Mouse (Mus musculus) CH12.LX (cell line): ENCODE measurements around the gene Gss. TPM values are rescaled to one million over a fixed set of nuclear protein-coding genes. Genes with fewer than 3 reads are reported as not detected.

ENCODE experiments used
- DNase-seq: peaks from one replicate; pipeline ENCODE4 v3.0.0-alpha.2; 2013; ENCODE audit errors: extremely low read depth
- H3K27ac ChIP-seq: 2 replicates; pipeline ENCODE4 v1.5.1; 2012; ENCODE audit warnings: low read depth, mild to moderate bottlenecking, control low read depth, moderate library complexity; ENCODE audit not compliant: insufficient read depth
- H3K27me3 ChIP-seq: replicated peaks from 2 replicates; pipeline ENCODE3; 2012; ENCODE audit warnings: inconsistent platforms
- H3K36me3 ChIP-seq, 2 experiments: replicated peaks in 1 of 2; 2 replicates each; pipeline versions ENCODE3 to v1.6.1; 2012; ENCODE audit warnings: inconsistent platforms in 1 of 2, low read length in 1 of 2, mild to moderate bottlenecking in 1 of 2, mixed read lengths in 1 of 2, moderate library complexity in 1 of 2; ENCODE audit not compliant: control insufficient read depth in 1 of 2, insufficient read depth in 1 of 2
- H3K4me1 ChIP-seq, 2 experiments: 2 replicates each; pipeline ENCODE4 v1.6.1; 2012; ENCODE audit warnings: inconsistent platforms in 1 of 2, moderate library complexity in 1 of 2; ENCODE audit not compliant: insufficient read depth in 2 of 2, control insufficient read depth in 1 of 2
- H3K4me2 ChIP-seq: 2 replicates; pipeline ENCODE4 v1.6.1; 2012; ENCODE audit warnings: low read depth, mild to moderate bottlenecking, control low read depth; ENCODE audit not compliant: poor library complexity, insufficient read depth, severe bottlenecking
- H3K4me3 ChIP-seq, 3 experiments: fragments of 150-350 bp in 1 of 3; sonication (generic) in 1 of 3; replicated peaks in 1 of 3; 2 replicates each; pipeline versions ENCODE3 to v1.5.1; 2011 to 2012; ENCODE audit warnings: low read depth in 2 of 3, low read length in 2 of 3, mild to moderate bottlenecking in 2 of 3, moderate library complexity in 2 of 3, control low read depth in 1 of 3, improper control_type of control experiment in 1 of 3, inconsistent platforms in 1 of 3, mixed read lengths in 1 of 3; ENCODE audit not compliant: poor library complexity in 1 of 3
- H3K79me2 ChIP-seq: replicated peaks from 2 replicates; pipeline ENCODE4 v1.6.1; 2012; ENCODE audit warnings: mild to moderate bottlenecking, moderate library complexity; ENCODE audit not compliant: control insufficient read depth, poor library complexity, insufficient read depth, severe bottlenecking; ENCODE audit errors: extremely low read depth
- H3K9ac ChIP-seq: 2 replicates; pipeline ENCODE4 v1.6.1; 2012; ENCODE audit warnings: low read depth, mild to moderate bottlenecking, control low read depth, moderate library complexity; ENCODE audit not compliant: insufficient read depth
- H3K9me3 ChIP-seq: replicated peaks from 2 replicates; pipeline ENCODE3; 2012; ENCODE audit warnings: low read length, inconsistent platforms, mixed read lengths
- BHLHE40 ChIP-seq: IDR thresholded peaks from 2 replicates; pipeline ENCODE4 v1.6.1; 2011; ENCODE audit warnings: mild to moderate bottlenecking, low read depth, low read length, improper control_type of control experiment
- ETS1 ChIP-seq: conservative IDR thresholded peaks from 2 replicates; pipeline ENCODE4 v1.6.1; 2012; ENCODE audit warnings: low read depth, mild to moderate bottlenecking, inconsistent platforms, low read length, improper control_type of control experiment, moderate library complexity
- IRF4 ChIP-seq: IDR thresholded peaks from 2 replicates; pipeline ENCODE4 v1.6.1; 2014; ENCODE audit warnings: low read depth, mild to moderate bottlenecking, inconsistent platforms, low read length, improper control_type of control experiment
- JUN ChIP-seq: IDR thresholded peaks from 2 replicates; pipeline ENCODE4 v1.6.1; 2011; ENCODE audit warnings: low read depth, mild to moderate bottlenecking, low read length, improper control_type of control experiment, moderate library complexity; ENCODE audit not compliant: insufficient read depth
- KAT2A ChIP-seq: IDR thresholded peaks from 2 replicates; pipeline ENCODE4 v1.6.1; 2012; ENCODE audit warnings: low read length, improper control_type of control experiment, inconsistent platforms; ENCODE audit not compliant: insufficient replicate concordance
- MAFK ChIP-seq: IDR thresholded peaks from 2 replicates; pipeline ENCODE4 v1.6.1; 2011; ENCODE audit warnings: low read length, improper control_type of control experiment; ENCODE audit not compliant: insufficient replicate concordance
- MAX ChIP-seq: IDR thresholded peaks from 2 replicates; pipeline ENCODE4 v1.6.1; 2011; ENCODE audit warnings: low read length, improper control_type of control experiment
- MAZ ChIP-seq: IDR thresholded peaks from 2 replicates; pipeline ENCODE4 v1.6.1; 2012; ENCODE audit warnings: low read depth, mild to moderate bottlenecking, inconsistent platforms, low read length, improper control_type of control experiment, moderate library complexity
- MEF2A ChIP-seq: IDR thresholded peaks from 2 replicates; pipeline ENCODE4 v1.6.1; 2014; ENCODE audit warnings: low read depth, mild to moderate bottlenecking, inconsistent platforms, low read length, improper control_type of control experiment, borderline replicate concordance
- MXI1 ChIP-seq: IDR thresholded peaks from 2 replicates; pipeline ENCODE4 v1.6.1; 2011; ENCODE audit warnings: mild to moderate bottlenecking, low read depth, low read length, improper control_type of control experiment
- MYC ChIP-seq: IDR thresholded peaks from 2 replicates; pipeline ENCODE4 v1.6.1; 2011; ENCODE audit warnings: low read depth, mild to moderate bottlenecking, improper control_type of control experiment, low read length
- NRF1 ChIP-seq: IDR thresholded peaks from 2 replicates; pipeline ENCODE4 v1.6.1; 2014; ENCODE audit warnings: low read depth, mild to moderate bottlenecking, inconsistent platforms, low read length, improper control_type of control experiment, moderate library complexity
- PAX5 ChIP-seq: IDR thresholded peaks from 2 replicates; pipeline ENCODE4 v1.6.1; 2012; ENCODE audit warnings: low read length, inconsistent platforms, mixed read lengths
- RAD21 ChIP-seq: IDR thresholded peaks from 2 replicates; pipeline ENCODE4 v1.6.1; 2011; ENCODE audit warnings: low read depth, mild to moderate bottlenecking, low read length, improper control_type of control experiment, moderate library complexity
- SIN3A ChIP-seq: IDR thresholded peaks from 2 replicates; pipeline ENCODE4 v1.6.1; 2012; ENCODE audit warnings: low read length, improper control_type of control experiment, inconsistent platforms
- TBP ChIP-seq: conservative IDR thresholded peaks from 2 replicates; pipeline ENCODE4 v1.6.1; 2011; ENCODE audit warnings: low read depth, low read length, improper control_type of control experiment
- UBTF ChIP-seq: IDR thresholded peaks from 2 replicates; pipeline ENCODE4 v1.6.1; 2012; ENCODE audit warnings: low read depth, mild to moderate bottlenecking, inconsistent platforms, low read length, improper control_type of control experiment, moderate library complexity
- USF2 ChIP-seq: conservative IDR thresholded peaks from 2 replicates; pipeline ENCODE4 v1.6.1; 2011; ENCODE audit warnings: low read depth, low read length, improper control_type of control experiment
- dilution Hi-C: fragments of 300-500 bp; cut with MboI; formaldehyde crosslinking; loops from 2 replicates; pipeline ENCODE4 v1.14.3; 2020; ENCODE audit warnings: low sequenced_read_pairs; ENCODE audit not compliant: extremely low pct_unique_long_range_greater_than_20kb, extremely low pct_ligation_motif_present
- in situ Hi-C: fragments of 300-500 bp; cut with MboI; formaldehyde crosslinking; loops from 3 replicates; pipeline ENCODE4 v1.14.3; 2019; ENCODE audit warnings: low sequenced_read_pairs, low pct_ligation_motif_present, low pct_unique_long_range_greater_than_20kb, mixed read lengths
- polyA plus RNA-seq: library from polyadenylated mRNA; unstranded; fragments of >175 nt; gene quantifications from 2 replicates; pipeline ENCODE4 v1.2.1, GENCODE M21; 2012; ENCODE audit warnings: low read depth; ENCODE audit not compliant: insufficient read length
- total RNA-seq, 2 experiments: library from RNA; depleted of rRNA; stranded (reverse); fragments of 300-350 nt in 1 of 2; fragments of >200 nt in 1 of 2; gene quantifications; 2 replicates each; pipeline ENCODE4 v1.2.3; 2012 to 2014

The Gss gene
- total and polyA plus RNA-seq, 3 experiments: 17.3 to 21.9 (median 18.0) TPM

- Histone ChIP-seq H3K27ac (no peak overlapping the region), H3K27me3 (no peaks in the 10 kb centered on the region)
- dilution Hi-C loops: no loop called here
Measured at GRCm38 (mm10) chr2:155527367-155527766, 65.2 kb downstream of the Gss start.

GRCm38 (mm10) chr2:155524378-155524777 lies 68.2 kb downstream of the Gss start:
- Histone ChIP-seq H3K79me2 (no peaks in the 10 kb centered on the region), H3K36me3 (no peaks in the 10 kb centered on the region), H3K27me3 (no peaks in the 10 kb centered on the region), H3K4me3 (no peak overlapping the region), H3K9ac (no peak overlapping the region), H3K4me2 (no peak overlapping the region), H3K27ac (no peak overlapping the region), H3K4me1 (peaks cover 0 to 5% of the 10 kb centered on the region in 2 experiments; a peak in 2 of 4 replicates), H3K9me3 (no peaks in the 10 kb centered on the region)
- no peak for DNase-seq
- no peak for TF ChIP-seq USF2
- no peak for TF ChIP-seq PAX5
- in situ Hi-C loops: loop anchor here (25.0 kb wide), 1 partner anchor 238 kb away; the partner anchor contains the start of gene Procr
- dilution Hi-C loops: no loop called here

More at GRCm38 (mm10) chr2:155527367-155527766, 65.2 kb downstream of the Gss start:
- DNase-seq: no peak
- Histone ChIP-seq H3K4me3 (no peak overlapping the region), H3K79me2 (no peaks in the 10 kb centered on the region), H3K36me3 (no peaks in the 10 kb centered on the region), H3K9ac (no peak overlapping the region), H3K4me2 (no peak overlapping the region), H3K9me3 (no peaks in the 10 kb centered on the region), H3K4me1 (peaks cover 0 to 5% of the 10 kb centered on the region in 2 experiments; a peak in 2 of 4 replicates)
- TF ChIP-seq RAD21 (no peak), TBP (no peak), MAX (no peak), NRF1 (no peak), ETS1 (no peak), IRF4 (no peak), KAT2A (no peak), MEF2A (no peak), MAZ (no peak), JUN (no peak), MYC (no peak), MAFK (no peak), BHLHE40 (no peak), MXI1 (no peak), SIN3A (no peak), UBTF (no peak)
- in situ Hi-C loops: no loop called here
